Mouse (Mus musculus) lung, postnatal 4 days (tissue): ENCODE measurements at regions not wholly inside any gene's neighbourhood (a gene's known extent, or its start where the extent isn't known, plus 50 kb on each side); places are given as distances from the start of the nearest gene placed in this dataset.

Experiments
- DNase-seq, 2 experiments: peaks; one replicate each; pipeline ENCODE4 v3.0.0; 2021

DNA sequence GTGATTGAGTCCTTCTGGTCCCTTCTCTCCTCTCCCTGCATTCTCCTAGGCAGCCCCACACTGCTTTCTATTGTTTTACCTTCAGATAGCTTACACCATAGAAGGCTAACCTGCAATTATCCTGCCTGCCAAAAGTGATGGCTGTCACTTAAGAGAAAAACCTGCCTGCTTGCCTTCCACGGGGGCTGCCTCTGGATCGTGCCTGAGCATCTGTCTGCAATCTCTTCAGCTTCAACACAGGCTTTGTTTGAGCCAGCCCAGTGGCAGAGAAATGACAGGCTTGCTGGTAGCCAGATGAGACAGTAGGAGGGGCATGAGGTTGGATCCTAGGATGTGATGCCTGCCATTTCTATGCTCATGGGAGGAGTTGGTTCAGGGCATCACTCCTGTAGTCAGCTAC lies 345.2 kb upstream of the Tshz3 start:
- no peak for DNase-seq

DNA sequence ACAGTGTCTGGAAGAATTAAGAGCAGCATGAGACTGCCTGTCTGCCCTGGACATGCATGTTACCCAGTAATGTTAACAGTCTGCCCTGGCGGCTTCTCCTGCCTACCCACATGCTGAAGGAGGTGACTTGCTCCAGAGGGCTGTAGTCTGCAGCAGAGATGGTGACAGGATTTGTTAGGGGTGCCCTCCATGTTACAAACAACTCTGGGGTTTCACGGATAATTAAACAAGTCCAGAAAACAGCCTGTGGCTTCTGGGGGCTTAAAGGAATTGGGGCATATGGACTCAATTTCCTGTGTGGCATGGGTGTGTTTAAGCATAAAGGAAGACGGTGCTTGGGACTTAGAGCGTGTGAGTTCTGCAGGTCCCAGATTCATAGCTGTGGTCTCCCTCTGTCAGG lies 347.3 kb upstream of the Tshz3 start:
- DNase-seq = no peak

DNA sequence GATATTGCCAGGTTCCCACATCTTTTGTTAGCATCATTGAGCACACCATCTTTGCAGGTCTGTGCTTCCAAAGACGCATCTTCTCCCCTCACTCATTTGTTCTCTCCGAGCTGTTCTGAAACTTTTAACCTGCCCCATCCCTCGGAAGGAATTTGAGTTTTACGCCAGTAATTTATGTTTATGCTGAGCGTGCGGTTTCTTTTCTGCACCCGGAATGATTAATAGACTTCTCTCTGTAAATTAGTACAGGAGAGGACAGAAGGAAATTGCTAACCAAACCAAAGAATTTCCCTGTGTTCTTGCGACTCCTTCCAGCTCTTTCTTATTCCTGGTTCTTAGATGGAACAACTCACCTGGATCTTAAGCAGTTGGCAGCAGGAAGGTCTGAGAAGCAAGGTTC lies 349.7 kb upstream of the Tshz3 start:
- no peak for DNase-seq

DNA sequence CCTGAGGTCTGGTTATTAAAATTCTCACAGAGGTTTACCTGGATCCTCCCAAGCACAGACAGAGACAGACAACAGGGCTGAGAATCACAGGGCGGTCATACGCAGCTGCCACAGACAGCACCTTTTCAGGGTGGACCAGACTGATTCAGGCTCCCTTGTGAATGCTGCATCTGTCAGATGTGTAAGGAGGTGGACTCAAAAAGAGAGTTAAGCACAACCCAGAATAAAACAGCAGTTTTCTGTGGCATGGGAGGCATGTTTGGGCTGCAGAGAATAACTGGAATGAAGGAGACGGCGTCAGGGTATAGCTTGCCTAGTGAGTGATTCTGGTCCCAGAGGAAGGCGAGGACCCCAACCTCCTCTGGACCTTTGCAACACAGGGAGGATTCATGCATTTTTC lies 363.1 kb upstream of the Tshz3 start:
- no peak for DNase-seq

DNA sequence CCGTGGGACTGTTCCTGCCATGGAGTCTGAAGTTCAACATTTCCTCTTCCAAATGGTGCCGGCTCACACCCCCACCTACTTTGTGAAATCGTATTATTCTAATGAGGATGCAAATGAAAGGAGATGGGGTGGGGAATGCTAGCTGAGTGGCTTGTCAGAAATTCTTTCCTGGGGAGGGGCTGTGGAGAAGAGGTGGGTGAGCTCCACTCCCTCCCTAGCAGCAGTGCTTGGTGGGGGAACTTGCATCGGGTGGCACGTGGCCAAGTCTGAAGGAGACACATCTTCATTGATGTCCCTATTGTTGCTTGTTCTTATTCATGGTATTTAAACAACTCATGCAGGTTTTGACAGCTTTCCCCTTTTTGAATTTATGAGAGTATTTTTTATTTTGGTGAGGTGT lies 363.8 kb upstream of the Tshz3 start:
- no peak for DNase-seq

DNA sequence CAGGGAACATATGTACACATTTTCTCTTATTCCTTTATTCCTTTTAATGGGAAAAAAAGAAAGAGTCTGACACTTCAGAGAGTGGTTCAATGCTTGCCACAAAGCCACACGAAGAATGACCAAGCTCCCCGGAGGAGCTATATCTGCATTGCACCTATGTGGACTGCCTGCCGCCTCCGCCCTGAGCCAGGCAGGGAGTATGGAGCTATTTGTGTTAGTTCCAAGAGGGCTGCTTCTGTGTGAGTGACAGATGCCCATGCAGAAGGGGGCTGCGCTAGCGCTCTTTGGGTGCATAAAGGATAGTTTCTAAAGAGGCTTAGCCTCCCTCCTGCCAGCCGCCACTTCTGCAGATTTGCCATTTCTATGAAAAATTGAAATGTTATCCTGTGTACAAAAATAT lies 365.3 kb upstream of the Tshz3 start:
- DNase-seq = no peak

DNA sequence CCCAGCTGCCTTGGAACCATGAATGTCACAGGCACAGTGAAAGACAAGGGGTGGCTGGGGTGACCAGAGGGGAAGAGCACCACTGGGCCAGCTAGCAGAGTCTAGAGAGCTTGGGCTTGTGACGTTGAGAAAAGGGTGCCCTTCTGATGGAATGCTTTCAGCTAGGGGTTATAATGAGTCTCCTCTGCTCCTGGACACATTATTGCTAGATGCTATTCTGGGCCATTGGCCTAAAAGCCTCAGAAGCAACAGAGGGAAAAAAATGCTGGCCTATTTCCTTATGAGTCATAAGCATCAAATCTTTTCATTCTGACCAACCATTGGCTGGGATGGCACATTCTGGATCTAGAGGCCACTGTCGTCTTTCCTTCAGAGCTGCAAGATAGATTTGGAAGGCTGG lies 369.8 kb upstream of the Tshz3 start:
- no peak for DNase-seq

DNA sequence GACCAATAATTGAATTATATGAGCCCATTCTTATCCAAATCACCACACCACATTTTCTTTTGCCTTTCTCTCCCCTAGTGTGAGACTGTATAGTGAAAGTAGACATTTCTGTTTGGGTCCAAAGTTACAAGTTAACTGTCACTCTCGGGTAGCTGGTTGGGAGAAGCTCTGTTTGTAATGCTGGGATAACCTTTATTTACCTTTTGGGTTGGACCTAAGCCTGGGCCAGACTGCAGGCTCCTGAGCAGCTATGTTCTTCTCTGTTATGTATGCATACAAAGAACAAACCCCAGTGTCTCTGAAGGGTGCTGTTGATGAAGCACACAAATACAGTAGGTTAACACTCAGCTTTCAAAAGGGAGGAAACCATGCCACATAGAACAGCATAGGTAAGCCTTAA lies 373.9 kb upstream of the Tshz3 start:
- DNase-seq = no peak

DNA sequence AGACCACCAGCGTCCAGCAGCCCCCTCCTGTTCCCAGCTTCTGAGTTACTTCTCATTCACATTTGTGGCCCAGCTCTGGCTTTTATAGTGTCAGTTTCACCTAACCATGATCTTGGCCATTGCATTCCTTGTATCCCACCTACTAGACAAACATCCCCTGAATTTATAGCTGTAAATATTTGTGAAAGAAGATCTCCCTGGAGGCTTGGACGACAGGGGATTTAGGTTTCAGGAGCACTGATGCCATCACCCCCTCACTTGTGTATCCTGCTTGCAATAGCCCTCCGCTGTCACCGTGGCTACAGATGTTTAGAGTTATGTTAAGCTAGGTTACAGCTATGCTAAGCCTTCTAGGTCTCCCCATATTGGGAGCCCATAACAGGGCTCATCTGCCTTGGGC lies 375.7 kb upstream of the Tshz3 start:
- DNase-seq = no peak

DNA sequence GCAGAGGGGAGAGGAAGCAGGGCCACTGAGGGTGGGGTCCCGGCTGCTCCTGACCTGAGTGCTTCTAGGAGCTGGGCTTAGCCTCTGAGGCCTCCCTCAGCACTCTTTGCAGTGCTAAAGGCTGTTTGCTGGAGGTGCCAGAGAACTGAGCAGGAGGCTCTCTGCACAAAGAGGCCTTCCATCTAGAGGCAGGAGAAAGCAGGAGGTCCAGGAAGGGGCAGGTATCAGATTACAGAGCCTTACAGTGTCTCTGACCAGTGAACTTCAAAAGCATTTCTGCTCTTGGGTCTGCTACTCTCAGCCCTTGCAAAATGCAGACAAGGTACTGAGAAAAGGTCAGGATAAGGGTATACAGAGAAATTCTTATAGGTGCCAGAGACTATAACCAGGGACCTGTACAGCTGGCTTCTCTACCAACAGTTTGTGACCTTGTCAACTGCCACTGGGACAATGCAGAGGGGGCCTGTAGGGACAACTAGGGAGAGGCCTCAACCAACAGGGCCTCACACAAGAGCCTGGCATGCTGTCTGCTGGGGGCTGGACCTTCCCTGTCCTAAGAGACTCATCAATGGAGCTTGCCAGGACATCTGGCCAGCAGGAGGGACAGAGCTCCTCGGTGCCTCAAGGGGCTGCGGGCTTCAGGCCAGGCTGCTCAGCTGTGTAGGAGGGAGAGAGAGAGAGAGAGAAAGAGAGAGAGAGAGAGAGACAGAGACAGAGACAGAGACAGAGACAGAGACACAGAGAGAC lies 380.3 kb upstream of the Tshz3 start:
- DNase-seq = peak; percentile 17 to 65

DNA sequence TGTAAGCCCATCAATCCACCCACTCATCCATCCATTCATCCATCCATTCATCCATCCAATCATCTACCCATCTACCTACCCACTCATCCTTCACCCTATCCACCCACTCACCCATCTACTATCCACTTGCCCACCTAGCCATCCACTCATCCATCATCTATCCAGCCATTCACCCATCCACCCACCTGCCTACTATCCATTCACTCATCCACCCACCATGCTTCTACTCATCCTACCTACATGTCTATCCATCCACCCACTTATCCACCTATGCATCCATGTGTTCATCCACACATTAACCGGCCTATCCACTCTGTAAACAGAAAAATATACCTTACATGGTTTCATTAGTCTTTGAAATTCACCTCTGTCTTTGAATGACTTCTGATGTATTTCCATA lies 384.2 kb upstream of the Tshz3 start:
- DNase-seq = no peak

DNA sequence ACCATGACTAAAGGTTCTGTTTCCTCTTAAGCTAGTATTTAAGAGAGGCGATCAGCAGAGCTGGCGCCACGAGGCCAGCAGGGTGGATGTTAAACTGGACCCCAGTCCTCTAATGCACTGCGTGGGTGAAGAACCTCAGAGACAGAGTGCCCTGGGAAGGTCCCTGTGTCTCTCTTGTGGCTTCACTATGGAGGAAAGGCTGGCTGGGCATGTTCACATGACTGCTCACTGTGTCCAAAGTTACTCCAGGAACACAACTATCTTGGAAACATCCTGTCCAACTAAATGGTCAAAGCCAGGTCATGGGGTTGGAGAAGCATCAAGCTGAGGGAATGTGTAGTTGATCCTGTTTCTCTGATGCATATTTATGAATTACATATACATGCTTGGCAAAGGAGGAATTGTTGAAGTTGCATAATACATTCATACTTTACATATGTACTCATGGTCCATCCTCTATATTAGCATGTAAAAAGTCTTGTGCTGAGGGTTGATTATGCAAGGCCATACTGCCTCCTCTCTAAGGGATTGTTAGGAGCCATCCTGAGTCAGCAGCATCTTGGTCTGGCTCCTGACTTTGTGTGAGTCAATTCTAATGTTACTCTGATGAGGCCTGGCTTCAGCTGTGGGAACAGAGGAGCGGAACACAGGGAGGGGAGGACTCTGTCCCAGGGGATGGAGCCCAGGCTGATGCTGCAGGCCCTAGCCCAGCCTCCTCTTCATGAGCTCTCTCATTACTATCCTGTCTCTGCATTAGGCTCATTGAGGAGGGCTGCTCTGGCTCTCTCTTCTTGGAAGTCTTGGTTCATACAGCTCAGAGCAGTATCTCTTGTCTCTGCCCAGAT lies 387.9 kb upstream of the Tshz3 start:
- no peak for DNase-seq

DNA sequence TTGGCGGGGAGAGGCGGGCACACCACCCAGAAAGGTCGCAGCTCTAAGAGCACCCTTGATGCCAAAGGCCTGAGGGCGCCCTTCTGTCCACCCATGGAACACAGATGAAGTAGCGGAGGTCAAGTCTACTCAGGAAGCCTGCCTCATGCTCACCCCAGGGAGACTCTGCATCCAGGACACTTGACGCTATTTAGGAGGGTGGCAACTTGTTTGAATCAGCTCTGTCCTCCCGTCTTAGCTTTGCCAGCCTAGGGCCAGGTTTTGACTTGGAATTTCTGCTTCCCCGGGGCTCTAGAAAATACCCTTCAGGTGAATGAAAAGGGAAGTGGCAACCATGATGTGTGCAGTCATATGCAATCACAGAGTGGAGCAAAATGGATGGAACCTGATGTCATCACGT lies 389.2 kb upstream of the Tshz3 start:
- no peak for DNase-seq

DNA sequence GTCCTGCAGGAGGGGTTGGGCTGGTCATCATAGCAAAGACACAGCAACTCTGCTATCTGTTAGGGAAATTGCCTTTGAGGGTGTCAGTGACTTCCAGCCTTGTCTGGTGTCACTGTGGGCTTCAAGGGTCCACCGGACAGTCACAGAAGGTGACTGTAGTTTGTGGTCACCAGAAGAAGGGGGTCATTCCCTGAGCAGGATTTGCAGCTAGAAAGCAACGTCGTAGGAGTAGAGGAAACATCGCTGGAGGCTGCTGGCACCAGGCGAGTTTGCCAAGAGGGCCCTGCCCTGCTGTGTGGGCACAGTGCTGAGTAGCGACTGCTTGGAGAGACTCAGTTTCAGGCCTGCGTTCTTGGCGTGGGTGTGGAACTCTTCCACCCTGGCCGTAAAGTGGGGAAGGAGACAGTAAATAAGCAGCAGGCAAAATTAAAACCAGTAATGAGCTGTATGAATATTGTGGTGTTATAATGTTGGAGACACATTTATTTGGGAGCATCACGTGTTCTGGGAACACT lies 389.8 kb upstream of the Tshz3 start:
- DNase-seq = no peak

DNA sequence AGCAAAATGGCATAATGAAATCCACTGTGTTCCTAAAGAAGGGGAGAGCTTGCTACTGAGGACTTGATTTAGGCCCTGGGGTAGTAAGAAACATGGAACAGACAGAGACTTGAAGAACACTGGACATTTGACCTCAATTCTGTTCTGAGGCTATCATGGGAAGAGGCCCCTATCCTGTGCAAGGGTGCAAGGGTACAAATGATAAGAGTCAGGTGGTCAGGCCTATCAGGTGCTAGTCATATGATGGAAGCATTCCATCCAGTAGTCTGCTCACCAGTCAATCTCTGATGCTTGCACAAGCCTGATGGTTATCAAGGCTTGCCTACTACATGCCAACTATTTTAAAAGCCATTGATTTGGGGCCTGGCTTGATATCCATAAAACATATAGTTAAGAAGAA lies 420.6 kb upstream of the Tshz3 start:
- no peak for DNase-seq

DNA sequence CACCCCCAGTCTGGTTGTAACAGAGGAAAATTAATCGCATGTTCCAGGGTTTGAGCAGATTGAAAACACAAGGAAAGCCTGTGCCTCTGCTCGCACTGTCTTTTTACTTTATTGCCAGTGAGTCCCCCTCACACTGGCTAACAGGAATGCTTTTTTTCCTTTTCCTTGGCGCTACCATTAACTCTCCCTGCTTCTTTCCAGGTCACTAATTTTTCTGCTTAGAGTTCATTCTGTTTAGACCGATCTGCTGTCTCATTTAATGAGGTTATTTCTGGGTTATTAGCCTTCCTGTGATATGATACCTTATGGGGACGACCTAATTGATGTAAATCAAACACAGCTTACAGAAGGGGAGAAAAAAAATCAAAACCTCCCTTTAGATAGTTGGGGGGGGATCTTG lies 429.0 kb upstream of the Tshz3 start:
- no peak for DNase-seq

DNA sequence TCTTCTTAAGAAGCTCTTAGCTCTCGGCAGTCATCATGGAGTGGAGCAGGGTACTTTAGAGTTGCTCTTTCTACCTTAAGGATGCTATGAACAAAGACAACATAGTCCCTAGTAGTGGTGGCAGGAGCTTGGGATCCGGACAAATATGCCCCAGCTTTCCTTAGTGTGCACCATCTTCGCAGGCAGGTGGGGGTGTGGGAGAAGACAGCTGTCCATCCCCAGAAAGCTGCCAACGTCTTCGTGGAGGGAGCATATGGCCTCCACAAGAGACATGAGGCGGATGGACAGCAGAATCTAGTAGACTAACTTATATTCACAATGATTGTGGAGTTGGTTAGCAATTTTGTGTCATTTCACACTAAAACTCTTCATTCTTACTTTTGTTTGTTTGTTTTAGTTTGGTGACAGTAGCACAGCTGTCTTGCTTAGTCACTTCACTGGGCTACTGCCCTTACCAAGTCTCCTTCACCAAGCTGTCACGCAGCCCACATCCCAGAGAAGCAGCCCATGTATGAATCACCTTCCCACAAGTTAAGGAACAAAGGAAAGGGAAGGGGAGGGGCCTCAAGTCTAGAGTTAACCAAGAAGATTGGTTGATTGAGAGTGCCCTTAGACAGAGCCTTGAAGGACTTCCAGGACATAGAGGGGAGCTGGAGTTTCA lies 432.6 kb upstream of the Tshz3 start:
- DNase-seq = no peak

DNA sequence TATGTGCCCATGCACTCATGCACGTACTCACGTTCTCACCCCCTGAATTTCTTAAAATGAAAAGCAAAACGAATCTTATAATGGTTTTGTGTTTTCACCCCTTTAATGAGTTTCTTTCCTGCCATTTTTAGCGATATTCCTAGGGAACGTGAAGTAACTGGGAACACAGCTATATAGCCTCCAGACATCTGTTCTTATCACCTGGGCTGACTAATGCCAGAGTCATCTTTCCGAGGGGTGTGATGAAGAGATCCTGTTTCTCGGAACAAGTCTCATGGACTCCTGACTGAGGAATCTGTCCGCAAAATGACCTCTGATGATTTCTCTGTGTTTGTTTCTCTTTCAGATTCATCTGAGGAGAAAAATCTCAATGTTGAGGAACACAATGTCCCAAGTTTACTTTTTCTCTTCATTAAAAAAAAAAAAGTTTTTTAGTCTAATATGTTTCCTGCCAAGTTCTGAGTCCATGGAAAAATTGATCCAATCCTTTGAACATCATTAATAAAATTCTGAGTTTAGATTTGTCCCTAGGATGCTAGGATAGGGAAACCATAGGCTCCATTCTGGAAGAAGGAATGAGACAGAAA lies 435.7 kb upstream of the Tshz3 start:
- DNase-seq = no peak

DNA sequence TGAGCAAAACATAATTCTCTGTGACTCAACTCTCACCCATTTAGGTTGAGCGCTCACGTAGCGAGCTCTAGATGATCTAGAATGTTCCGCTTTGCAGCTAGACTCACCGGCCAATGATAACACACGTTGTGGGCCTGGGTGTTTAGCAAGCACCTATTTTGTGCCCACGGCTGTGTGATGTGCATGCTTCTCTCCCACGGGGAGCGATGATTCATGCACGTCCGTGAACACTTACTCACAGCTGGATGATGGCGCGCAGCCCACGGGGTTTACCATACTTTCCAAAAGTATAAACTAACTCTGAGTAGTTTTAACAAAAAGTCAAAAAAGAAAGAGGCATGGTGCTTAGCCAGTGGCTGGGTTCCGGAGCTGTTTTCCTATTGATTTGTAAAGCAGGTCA lies 440.8 kb upstream of the Tshz3 start:
- no peak for DNase-seq

DNA sequence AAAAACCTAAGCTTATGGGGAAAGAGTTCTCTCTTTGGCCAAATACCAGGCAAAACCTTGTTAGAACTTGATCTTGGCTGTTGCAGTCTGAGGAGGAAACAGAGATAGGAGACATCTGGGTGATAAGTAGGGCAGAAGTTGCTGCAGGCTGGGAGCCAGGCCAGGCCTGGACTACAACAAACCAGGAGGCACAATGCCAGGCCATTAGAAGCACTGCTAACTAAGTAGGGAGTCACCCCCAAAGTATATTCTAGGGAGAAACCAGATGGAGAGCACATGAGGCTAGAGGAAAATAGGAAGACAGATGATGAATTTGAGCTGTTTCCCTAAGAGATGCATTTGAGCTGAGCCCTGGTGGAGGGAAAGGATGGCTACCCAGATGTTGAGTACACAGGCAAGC lies 444.6 kb upstream of the Zfp507 start:
- DNase-seq = peak; percentile 33 to 79

DNA sequence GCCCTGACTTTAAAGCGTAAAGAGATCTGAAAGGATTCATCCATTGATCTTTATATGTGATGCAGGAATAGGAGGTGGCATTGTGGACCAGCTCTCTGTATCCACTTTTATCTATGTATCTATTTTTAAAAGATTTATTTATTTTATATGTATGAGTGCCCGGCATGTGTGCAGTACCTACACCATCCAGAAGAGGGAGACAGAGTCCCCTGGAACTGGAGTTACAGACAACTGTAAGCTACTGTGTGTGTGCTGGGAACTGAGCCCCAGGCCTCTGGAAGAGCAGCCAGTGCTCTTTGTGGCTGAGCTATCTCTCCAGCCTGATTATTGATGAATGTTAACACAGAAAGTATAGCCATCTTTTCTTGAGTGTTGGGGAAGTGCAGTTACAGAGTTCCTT lies 433.9 kb upstream of the Zfp507 start:
- DNase-seq = no peak

DNA sequence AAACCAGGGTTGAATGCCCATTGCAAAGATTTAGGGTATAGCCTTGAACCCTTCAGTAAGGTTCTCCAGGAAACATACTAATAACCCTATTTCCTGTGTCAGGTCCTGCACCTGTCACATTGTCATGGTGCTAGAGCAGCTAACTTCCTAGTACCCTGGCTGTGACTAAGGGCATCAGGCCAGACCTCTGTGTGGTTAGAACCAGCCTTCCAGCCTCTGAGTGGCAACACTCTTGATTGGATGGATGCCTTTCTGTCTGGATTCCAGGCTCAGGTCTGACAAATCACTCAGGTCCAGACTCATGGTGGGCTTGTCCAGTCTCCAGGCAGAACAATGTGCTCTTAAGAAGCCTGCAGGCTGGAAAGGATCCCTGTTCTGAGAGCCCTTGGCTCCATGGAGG lies 426.2 kb upstream of the Zfp507 start:
- no peak for DNase-seq

DNA sequence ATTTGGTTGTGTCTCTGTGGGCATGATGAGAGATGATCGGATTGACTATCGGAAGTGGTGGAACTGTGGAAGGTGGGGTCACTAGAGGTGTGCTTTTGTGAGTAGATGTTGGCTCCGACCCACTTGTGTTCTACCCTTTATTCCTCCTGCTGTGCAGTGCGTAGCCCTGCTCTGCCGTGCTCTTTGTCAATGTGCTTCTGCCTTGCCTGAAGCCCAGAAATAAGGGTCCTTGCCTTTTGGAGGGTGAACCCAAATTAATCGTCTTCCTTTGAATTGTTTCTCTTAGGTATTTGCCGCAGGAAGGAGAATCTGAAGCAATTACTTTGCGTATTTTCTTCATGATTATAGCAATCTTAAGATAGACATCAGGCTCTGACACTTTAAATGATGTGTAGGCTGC lies 421.6 kb upstream of the Zfp507 start:
- no peak for DNase-seq

DNA sequence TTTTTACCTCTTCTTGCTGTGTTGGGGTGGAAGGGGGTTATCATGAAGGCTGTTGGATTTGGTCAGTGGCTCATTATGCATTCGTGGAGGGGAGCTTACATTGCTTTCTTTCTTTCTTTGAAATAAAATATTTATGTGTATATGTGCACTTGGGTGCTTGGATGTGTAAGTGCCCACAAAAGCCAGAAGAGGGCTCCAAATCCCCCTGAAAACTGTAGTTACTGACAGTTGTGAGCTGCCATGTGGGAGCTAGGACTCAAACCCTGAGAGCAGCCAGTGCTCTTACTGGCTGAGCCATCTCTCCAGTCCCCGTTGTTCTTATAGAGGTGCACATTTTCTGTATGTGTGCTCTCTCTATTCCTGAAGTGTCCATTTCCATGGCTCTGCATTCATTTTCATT lies 415.6 kb upstream of the Zfp507 start:
- no peak for DNase-seq
